Mouse (Mus musculus) central nervous system, embryonic 11.5 days (tissue): Measurements from ENCODE around the gene Rbpms2. TPM values are rescaled to one million over a fixed set of nuclear protein-coding genes. Genes with fewer than 3 reads are reported as not detected.

ENCODE experiments used
- polyA plus RNA-seq: library from polyadenylated mRNA; depleted of rRNA; stranded (reverse); fragments of >200 nt; gene quantifications from 2 replicates; pipeline ENCODE4 v1.2.3, GENCODE M21; 2012; rRNA removed

The Rbpms2 gene
- 13.3 and 23.0 TPM in 2 replicates for polyA plus RNA-seq

DNA sequence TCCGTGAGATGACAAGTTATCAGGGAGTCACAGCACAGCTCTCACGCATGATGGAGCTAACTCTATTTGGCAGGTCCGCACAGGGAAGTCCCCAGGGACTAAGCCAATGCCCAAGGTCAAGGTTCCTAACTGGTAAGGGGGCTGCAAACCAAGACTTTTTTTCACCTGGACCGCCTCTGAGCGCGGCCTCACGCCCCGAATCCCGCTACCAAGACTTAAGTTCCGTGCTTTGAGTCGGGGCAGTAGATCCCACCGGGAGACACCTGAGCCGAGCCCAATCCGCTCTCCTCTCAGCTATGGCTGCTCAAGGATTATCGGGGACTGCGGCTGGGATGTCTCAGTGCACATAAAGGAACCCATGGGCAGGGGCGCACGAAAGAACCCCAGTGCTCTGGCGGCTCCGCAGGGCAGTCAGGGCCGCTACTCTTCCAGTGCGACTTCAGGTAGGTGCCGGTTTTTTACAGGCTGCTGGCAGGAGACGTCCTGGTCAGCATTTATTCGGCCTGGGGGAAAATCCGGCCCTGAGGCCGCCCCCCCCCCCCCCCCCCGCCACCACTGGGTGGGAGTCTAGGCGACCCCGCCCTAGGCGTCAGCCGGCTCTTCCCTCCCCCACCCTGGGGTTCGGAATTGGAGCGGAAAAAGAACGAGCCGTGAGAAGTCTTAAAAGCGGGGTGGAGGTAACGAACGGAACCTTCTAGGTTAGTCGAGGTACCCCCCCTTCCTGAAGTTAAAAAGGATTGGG, at the start of gene Rbpms2:
Gene Rbpms2, plus strand, starts transcription at position 624 of the 742 bp plus-strand sequence.

DNA sequence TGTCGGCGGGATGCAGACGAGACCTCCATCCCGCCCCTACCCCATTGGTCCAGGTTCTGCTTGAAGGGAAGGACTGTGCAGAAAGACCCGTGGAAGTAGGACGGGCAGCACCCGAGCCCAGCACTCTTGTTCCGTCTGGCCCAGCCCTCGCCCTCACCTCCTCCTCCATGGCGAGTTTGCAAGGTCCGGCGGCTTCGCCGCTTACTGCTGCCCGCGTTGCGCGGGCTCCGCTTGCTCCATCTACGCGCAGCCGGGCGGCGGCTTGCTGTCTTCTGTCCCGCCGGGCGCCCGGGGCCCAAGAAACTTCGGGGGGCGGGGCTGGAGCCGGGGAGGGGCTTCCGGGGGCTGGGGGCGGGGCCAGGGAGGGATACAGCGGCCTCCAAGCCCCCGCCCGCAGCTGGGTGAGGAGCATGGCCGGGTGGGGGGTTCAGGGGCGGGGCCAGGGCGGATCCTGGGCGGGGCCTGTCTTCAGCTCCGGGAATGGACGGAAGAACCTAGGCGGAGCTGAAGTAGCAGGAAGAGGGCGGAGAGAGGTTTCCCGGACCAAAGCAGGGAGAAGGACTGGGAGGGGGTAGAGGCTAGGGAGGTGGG, 49.6 kb upstream of the Rbpms2 start, which contains the start of gene Plekho2:
Gene Plekho2, minus strand, starts transcription at position 260 of the 591 bp plus-strand sequence.

DNA sequence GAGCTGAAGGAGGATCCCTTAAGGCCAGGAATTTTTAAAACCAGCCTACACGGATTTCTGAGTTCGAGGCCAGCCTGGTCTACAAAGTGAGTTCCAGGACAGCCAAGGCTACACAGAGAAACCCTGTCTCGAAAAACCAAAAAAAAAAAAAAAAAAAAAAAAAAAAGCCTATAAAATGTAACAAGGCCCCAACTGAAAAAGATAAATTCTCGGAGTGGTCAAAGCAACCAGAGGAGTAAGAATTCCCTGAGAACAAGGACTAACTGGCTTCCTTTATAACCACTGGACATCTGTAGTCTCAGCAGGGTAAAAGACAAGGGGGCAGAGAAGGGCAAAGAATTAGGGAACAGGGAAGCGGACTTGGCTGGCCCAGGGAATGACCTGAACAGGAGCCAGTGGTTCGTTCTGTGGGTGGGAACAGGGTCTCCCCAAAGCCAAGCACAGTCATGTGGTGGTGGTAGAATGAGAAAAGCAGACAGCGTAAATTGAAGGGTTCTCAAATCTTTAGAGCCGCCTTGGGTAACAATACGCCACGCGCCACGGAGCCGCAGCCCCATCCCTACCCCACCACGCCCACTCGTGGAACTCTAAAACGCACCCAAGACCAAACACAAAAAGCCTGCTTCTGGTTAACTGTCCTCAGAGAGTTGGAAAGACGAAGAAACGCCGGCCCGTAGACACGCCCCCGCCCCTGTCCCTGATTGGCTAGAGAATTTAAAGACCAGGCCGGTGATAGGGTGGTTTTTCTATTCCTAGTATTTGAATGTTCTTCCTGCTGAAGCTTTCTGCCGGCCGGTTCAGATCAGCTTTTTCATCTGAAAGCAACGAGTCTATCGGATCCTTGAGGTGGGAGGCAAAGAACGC, 42.8 kb upstream of the Rbpms2 start, which contains the start of gene Pif1:
Gene Pif1, plus strand, starts transcription at position 755 of the 864 bp plus-strand sequence.

DNA sequence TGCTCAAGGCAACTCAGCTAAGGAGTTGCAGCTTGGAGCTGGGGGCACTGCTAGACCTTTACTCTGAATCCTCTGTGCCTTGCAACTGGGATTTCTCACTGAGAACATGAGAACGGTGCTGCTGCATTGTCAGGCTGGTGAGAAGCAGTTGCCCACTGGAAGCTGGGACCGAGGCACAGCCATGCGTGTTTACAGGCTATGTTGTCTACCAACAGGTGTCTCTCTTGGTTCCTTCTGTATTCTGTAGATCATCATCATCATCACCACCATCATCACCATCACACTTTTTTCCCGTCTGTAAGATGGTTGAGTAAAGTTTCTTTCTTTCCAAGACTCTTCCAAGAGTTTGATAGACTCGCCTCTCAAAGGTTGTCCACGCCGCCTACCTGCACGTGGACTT, 38.3 kb downstream of the Rbpms2 start, which contains the start of gene Oaz2:
Gene Oaz2, plus strand, starts transcription at position 301 of the 400 bp plus-strand sequence.

Other genes starting within 250 kb of the Rbpms2 start
- 0.16 and 0.80 TPM in 2 replicates for gene Kbtbd13, start 238.0 kb upstream of the Rbpms2 start, polyA plus RNA-seq
- gene Rasl12, start 231.1 kb upstream of the Rbpms2 start, polyA plus RNA-seq, result 4.2 and 7.0 TPM in 2 replicates
- gene Slc51b, start 206.7 kb upstream of the Rbpms2 start, polyA plus RNA-seq, result not detected in 2 replicates
- gene Mtfmt, start 193.9 kb upstream of the Rbpms2 start, polyA plus RNA-seq, result 19.5 and 22.7 TPM in 2 replicates
- gene Spg21, start 168.7 kb upstream of the Rbpms2 start, polyA plus RNA-seq, result 30.1 and 51.0 TPM in 2 replicates
- gene Ankdd1a, start 109.5 kb upstream of the Rbpms2 start, polyA plus RNA-seq, result 0.29 and 0.35 TPM in 2 replicates
- 8.0 and 9.3 TPM in 2 replicates for gene Plekho2, start 49.6 kb upstream of the Rbpms2 start, polyA plus RNA-seq
- gene Pif1, start 42.5 kb upstream of the Rbpms2 start, polyA plus RNA-seq, result 22.5 and 33.7 TPM in 2 replicates
- 124 and 152 TPM in 2 replicates for gene Oaz2, start 38.4 kb downstream of the Rbpms2 start, polyA plus RNA-seq
- gene Zfp609, start 197.9 kb downstream of the Rbpms2 start, polyA plus RNA-seq, result 27.9 and 29.9 TPM in 2 replicates